Mouse (Mus musculus) ZHBTc4 (cell line): ENCODE measurements around the gene Serac1.
A peak's percentile ranks its signal among the peaks of the same experiment; 100 is the strongest.
"Not testable (repeated sequence)": the region's sequence is repeated elsewhere in the genome, so short reads cannot be mapped to it uniquely, and the experiment has no call there.

Experiments used
- DNase-seq: peaks from one replicate; pipeline ENCODE4 v3.0.0-alpha.2; 2011; ENCODE audit warnings: low read depth, low spot score

The Serac1 gene

DNA sequence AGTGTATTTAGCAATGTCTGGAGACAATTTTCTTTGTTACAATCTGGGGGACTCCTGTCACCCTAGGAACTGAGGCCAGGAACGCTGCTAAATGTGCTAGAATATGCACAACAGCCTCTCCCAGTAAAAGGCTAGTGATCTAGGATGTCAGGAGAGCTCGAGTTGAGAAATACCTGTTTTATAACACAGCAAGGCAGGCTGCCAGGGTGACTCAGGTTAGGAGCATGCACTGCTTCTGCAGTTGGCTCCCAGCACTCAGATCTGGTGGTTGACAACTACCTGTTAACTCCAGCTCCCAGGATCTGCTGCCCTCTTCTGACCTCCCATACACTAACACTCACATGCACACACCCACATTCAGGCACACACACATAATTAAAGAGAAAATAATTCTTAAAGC lies 13.5 kb downstream of the Serac1 start:
- no peak for DNase-seq

DNA sequence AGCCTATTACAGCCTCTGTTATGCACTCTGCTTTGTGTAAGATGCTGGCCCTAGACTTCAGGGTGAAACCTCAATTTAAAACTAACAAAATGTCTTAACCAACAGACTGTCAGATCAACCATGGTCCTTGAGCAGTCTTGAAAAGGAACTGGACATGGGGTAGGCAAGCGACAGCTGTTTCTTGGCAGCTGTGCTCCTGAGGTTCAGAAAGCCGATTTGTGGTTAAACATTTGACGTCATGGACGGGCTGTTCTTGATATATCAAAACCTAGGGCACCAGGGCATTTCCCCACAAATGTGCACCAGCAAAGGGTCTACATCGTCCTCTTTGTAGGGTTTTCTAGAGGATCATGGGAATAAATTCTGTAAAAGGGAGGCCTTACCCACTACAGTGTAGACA lies 16.0 kb downstream of the Serac1 start:
- DNase-seq: no peak

DNA sequence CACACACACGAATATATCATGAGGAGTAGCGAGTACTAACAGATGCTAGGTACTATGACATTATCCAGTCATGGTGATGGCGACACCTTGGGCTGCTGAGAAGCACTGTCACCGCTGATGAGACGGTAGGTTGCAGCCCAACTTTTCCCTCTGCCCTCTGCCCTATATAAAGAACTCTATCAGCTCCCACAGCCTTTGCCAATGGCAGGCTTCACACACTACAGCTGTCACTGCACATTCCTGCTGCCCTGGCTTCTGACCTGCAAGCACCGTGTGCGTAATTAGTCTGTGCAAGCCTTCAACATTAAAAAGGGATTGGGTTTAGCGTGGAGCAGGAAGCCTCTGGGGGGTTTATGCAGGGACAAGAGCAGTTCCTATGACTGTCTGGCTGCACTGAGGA lies 16.7 kb downstream of the Serac1 start:
- DNase-seq: no peak

DNA sequence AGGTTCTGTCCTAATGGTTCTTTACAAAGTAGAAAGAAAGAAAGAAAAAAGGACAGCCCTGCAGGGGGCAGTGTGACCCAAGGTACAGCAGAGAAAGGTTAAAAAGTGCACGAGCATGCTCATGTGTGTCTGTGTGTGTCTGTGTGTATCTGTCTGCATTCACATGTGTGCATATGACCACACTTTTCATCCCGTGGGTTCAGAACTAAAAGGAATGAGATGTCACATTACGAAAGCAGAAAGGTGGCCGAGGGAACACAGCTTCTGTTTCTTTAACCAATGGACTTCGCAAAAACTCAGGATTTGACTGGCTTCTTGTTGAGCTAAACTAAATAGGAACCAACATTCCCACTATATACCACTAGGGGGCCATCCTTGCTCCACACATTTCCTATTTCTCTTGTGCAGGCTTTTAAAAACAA lies 24.6 kb downstream of the Serac1 start:
- DNase-seq: peak; percentile 82

DNA sequence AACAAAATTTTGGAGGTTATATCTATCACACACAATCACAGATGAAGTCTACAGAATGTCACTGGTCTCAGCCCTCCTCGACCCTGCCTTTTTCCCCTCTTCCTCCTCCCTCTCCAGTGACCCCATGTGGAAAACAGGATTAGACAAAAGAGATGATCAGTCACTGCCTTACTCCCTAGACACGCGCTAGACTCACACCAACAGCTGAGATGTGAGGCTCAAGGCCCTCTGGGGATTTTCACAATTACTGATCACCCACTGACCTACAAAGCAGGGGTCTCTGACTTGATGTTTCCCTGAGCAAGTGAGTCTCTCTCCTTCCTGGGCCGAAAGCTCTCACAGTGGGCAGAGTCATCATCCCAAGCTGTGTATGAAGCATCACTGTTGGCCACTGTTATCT lies 26.7 kb downstream of the Serac1 start:
- DNase-seq: no peak

DNA sequence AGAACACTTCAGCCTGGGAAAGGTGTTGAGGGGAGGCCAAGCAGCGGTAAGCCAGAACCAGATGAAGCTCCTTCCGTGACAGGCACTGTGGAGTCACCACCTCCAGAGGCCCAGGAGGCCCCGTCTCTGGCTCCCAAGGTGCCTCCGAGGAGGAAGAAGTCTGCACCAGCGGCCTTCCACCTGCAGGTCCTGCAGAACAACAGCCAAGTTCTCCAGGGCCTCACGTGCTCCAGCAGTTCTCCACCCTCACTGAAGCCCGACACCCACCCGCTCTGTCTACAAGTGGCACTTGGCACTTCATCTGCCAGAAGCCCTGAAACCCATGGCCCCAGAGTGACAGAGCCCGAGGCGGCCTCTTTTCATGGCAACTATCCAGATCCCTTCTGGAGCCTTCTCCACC lies 42.0 kb downstream of the Serac1 start:
- DNase-seq: no peak

DNA sequence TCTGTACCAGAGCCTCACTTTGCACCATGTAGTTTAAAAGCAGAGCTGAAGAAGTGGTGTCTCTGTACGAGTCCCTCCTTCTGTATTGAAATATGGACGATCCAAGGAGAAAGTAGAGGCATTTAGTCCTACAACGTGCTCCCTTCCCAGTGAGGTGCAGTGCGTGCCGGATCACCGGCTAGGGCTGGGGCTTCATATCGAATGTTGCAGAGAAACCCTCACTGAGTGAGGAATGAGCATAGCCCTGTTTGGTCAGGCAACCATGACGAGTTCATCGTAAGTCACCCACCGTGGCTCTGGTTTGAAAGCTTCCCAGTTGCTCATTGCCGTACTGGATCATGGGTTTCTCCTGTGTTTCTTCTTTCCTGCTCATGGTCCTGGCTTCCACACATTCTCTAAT lies 42.7 kb downstream of the Serac1 start:
- no peak for DNase-seq

DNA sequence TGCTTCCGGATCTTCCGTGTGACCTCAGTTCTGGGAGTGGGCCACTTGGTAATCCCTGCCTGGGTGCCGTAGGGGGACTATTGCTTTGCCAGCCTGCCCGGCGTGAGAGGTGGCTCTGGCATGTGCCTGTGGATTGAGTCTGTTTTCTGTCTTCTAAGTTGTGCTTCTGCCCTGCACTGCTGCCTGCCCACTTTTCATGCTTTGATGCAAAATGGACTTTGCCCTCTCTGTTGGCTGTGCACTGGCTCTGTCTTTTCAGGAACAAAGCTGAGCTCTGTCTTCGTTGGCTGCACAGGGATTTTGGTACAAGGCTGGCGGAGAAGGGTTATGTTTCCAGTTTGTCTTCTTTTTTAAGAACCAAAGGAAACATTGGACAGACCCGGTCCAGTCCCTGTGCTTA lies 43.1 kb downstream of the Serac1 start:
- DNase-seq: no peak

DNA sequence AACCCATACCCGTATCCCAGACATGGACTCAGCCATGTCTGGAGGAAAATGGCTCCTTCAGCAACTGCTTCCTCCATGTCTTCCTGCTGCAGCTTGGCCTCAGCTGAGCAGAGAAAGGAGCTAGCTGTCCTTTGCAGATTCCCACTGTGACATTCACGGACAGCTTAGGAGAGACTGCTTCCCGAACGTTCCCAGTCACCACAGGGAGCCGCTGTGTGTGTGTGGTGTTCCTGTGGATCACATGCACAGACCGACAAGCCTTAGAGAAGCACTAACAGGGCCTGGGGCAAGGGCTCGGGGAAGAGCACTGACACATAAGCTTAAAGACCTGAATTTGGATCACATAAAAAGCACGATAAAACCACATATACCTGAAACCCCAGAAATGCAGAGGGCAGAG lies 43.9 kb downstream of the Serac1 start:
- peak; percentile 67 for DNase-seq

DNA sequence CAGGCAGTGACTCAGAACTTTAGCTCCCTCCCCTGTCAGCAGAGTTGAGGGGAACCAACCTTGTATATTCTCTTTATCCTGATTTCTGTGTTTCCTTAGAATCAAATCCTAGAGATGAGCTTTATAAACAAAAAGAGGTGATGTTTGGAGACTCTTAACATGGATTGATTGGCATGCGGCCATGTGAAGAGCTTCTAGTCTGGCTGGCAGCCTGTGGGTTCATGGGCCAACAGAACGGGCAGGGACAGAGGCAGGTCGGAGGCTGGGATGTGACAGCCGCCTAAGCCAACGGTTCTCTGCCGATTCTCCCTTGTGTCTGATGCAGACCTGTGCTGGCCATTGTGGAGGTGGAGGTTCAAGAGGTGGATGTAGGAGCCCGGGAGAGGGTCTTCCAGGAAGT lies 53.7 kb downstream of the Serac1 start:
- no peak for DNase-seq

DNA sequence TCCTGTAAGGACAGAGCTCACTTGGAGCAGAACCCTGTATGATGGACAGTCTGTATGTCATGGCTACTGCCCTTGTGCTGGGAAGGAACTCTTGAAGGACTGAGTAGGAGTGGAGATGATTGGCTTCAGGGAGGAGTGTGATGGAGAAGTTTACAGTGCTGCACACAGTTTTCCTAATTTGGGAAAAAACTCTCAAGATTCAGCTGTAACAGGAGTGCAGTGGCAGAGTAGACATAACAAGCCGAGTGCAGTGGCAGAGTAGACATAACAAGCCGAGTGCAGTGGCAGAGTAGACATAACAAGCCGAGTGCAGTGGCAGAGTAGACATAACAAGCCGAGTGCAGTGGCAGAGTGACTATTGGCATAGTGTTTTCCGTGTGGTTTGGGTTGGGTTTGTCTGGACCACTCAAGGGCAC lies 58.2 kb downstream of the Serac1 start:
- not testable (repeated sequence) for DNase-seq

DNA sequence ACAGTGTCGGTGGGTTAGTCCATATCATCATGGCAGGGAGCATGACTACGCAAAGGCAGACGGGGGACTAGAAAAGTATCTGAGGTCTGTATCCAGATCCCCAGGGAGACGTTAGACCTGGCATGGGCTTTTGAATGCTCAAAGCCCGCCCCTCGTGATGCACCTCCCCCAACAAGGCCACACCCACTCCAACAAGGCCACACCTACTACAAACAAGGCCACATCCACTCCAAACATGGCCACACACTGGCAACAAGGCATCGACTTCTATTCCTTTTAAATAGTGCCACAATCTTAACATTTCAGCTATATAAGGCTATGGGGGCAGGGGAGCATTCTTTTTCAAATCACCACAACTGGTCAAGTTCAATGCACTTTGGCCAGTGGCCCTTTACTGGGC lies 58.9 kb downstream of the Serac1 start:
- peak; percentile 72 for DNase-seq

DNA sequence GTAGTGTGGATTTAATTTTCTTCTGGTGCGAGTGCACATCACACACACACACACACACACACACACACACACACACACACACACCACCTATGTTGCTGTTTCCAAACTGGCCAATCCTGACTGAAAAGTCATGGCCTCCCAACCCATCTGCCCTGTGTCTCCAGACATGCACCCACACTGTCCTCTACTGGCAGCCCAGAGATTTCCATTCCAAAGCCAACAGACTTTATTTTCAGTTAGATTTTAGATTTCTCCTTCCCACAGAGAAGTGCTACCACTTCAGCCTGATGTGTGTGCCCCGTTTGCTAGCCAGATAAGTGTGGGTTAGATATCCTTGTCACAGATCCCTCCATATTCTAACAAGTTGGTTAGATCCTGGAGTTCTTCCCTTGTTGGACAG lies 59.8 kb downstream of the Serac1 start:
- peak; percentile 39 for DNase-seq

DNA sequence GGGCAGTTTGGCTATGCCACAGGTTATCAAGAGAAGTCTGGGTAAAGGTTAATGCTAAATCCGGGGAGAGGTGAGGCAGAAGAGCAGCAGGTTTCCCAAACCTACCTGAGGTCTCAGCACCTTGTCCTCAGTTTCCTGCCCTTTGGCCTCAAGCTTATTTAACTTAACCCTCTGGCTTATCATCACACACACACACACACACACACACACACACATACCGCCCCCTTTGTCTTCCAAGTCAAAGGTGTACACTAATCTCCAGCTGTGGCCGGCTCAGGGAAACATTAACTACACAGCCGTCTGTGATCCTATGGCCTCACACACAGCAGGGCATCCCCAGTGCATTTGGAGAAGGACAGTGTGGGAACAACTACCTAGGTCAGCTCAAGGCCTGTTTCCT lies 61.2 kb downstream of the Serac1 start:
- no peak for DNase-seq

DNA sequence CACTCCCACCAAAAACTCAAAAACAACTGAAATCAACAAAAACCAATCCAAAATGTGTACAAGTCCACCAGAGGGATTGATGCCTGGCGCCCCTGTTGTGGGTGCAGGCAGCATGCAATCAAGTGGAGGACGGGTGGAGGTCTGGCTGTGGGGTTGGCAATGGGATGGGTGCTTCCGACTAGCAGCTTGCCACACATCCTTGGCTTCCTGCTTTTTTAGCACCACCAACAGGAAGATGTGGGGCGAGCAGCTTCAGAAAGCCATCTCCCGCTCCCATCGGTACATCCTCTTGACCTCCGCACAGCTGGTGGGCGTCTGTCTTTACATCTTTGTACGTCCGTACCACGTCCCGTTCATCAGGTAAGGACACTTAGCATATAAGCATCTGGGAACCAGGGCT lies 62.3 kb downstream of the Serac1 start:
- DNase-seq: no peak

DNA sequence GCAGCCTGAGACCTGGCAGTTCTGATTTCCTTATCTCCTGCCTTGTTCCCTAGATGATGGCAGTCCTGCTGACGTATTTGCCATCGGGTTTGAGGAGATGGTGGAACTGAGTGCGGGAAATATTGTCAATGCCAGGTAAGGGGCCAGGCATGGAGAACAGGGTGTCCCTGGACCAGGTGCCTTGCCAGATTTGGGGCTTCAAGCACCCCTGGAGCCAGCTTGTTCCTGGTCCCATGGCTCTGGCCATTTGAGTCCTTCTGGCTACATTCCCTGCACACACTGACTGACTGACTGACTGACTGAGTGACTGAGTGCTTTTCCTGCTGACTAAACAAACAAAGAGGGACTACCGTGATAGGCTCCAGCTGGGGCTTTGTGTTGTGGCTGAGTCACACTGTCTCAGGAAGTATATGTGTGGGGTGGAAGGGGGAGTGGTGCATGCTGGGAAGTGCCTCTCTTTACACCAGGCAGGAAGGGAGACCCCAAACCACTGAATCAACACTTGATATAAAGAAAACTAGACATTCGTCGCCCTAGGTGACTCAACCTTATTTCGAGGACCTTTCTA lies 63.2 kb downstream of the Serac1 start:
- DNase-seq: no peak

DNA sequence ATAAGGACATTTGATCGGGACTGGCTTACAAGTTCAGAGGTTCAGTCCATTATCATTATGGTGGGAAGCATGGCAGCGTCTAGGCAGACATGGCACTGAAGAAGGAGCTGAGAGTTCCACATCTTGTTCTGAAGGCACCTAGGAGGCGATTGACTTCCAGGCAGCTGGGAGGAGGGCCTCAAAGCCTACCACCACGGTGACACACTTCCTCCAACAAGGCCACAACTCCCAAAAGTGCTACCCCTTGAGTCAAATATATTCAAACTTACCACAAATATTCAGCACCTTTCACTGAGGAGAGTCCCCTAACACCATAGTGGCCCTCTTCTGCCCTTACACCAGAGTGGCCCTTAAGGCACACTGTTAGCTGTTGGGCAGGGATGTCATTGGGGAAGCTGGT lies 64.6 kb downstream of the Serac1 start:
- no peak for DNase-seq

DNA sequence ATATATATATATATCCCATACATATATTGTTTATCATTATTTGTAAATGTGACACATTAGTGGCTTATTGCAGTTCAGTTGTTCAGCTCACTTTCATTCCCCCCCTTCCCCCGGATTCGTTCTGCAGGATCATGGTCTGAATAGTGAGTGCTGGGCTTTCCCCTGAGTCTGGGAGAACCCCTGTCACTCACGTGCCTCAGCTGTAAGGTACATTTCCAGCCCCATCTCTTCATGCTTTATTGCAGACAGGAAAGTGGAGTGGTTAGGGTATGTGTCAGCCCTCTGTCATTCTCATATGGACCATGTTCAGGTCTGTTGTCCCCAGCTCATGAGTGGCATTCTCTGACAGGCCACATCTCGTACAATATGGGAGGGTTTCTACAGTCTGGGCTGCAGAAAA lies 66.5 kb downstream of the Serac1 start:
- DNase-seq: no peak

DNA sequence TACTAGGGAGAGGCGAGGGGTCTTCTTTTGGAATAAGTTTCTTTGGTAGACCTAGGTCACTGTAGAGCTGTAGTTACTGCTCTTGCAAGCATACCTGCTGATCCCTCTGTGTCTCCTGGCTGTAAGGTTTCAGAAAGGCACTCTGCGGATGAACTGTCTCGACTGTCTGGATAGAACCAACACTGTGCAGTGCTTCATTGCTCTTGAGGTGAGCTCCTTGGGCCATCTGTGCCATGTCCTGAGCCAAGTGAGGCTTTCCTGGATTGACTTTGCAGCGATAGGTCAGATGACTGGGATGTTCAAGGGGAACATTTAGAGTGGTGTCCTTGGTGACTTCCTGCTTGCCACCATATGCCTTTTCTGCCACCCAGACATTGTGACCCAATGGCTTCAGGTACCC lies 69.9 kb downstream of the Serac1 start:
- no peak for DNase-seq

DNA sequence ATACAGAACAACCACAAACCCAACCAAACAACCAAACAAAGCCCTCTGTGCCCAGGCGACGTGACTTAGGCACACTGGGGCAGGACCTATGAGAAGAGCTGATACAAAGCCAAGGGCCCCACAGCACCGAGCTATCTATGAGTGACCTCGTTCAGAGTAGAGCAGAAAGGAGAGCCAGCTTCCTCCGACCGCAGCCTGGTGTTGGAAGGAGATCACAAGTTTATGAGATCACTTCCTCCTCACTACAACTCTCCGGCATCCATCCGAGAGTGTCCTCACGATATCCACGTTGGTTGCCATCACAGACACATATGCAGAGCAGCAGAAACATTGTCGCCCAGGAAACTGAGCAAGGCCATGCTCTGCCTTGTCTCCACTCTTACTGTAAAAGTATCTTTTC lies 71.0 kb downstream of the Serac1 start:
- no peak for DNase-seq

DNA sequence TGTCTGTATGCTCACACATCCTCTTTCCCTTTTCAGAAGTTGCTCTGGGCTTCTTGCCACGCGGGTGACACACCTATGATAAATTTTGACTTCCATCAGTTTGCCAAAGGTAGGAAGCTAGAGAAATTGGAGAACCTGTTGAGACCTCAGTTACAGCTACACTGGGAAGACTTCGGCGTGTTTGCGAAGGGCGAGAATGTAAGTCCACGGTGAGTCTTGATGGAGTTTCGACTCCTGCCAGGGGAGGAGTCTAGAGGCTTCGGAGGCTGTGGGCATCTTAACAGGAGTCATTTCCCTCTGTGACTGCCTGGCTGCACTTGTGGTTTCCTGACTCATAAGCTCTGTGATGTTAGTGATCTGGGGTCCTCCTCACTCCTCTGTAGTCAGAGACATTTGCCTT lies 71.6 kb downstream of the Serac1 start:
- no peak for DNase-seq

DNA sequence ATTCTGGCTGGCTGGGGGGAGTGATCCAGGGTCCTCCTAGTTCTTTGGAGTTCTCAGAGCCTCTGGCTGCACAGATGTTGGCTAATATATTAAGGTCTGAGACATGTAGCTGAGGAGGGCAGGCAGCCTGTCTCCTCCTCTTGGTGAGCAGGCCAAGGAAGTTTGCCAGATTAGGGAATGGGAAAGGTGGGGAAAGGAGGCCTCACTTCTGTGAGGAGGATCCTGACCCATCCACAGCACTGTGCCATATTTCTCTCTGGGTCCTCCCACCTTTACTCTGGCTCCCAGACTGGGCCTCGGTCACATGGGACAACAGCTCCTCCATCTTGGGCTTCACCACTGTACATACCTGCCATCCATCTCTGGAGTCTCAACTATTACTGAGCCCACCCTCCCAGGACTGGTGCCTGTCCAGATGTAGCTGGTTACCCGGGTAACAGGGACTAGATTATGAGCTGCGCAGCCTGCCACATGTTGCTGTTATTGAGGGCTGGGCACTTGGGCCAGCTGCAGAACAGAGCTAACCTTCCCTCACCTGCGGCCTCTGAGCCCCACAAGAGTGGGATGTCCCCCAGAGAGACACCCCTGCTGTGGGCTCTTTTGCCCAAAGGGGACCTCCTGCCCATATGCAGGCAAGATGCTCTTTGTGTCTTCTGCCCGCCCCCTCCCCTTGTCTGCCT lies 72.3 kb downstream of the Serac1 start:
- no peak for DNase-seq

DNA sequence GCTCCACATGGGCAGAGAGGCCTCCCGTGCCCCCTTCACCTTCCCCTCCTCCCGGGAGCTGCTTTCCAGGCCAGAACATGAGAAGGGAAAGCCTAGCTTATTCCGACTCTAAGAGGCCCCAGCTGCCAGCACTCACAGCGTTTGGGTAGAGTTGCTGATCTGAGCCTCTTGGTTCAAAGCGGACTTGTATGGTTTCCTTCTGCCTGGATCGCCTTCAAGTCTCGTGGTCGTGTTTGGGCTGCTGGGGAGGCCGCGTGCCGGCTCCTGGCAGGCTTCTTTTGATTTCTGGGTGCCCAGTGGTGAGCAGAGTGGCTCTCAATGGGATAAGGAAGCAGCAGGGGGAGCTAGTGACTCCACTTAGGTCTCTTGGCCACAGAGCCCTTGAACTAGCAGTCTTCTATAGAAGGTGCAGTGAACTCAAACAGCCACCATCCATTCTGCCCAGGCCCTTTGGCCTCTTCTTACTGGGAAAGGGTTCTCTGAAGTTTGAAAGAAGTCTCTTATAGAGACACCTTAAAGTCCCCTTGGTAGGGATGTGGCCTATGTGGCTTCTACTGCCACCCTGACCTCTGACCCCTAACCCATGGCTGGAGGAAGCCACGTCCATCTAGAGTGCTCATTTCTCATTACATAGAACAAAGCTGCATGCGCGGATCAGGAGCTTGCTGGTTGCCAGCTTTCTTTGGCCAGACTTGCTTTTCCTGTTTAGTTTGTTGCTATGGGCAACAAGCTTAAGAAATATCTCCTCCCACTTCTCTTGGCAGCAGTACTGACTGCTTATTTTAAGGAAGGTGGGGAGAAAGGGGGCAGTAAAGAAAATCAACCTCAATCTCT lies 73.7 kb downstream of the Serac1 start:
- peak; percentile 59 for DNase-seq
